Mouse (Mus musculus) induced T-regulatory cell, adult 2 months (primary cell): ENCODE measurements at regions not wholly inside any gene's neighbourhood (a gene's known extent, or its start where the extent isn't known, plus 50 kb on each side); places are given as distances from the start of the nearest gene placed in this dataset.
"Not testable (repeated sequence)": the region's sequence is repeated elsewhere in the genome, so short reads cannot be mapped to it uniquely, and the experiment has no call there.

Experiments
- DNase-seq: peaks from one replicate; pipeline ENCODE4 v3.0.0-alpha.2; 2012; ENCODE audit warnings: low read depth

- DNase-seq = no peak
Observed at GRCm38 (mm10) chr5:18502831-18503230, 142.7 kb upstream of the Gnai1 start.

- DNase-seq = no peak
Observed at GRCm38 (mm10) chr5:18494305-18494704, 134.2 kb upstream of the Gnai1 start.

GRCm38 (mm10) chr5:18489709-18490108 lies 129.6 kb upstream of the Gnai1 start:
- DNase-seq = no peak

- no peak for DNase-seq
Observed at GRCm38 (mm10) chr5:18487076-18487772, 127.1 kb upstream of the Gnai1 start.

- DNase-seq = no peak
Observed at GRCm38 (mm10) chr5:18484376-18484775, 124.2 kb upstream of the Gnai1 start.

GRCm38 (mm10) chr5:18478420-18478819 lies 118.3 kb upstream of the Gnai1 start:
- no peak for DNase-seq

GRCm38 (mm10) chr5:18477372-18478017 lies 117.3 kb upstream of the Gnai1 start:
- no peak for DNase-seq

- peak; percentile 3 for DNase-seq
Observed at GRCm38 (mm10) chr5:18472114-18472513, 112.0 kb upstream of the Gnai1 start.

GRCm38 (mm10) chr5:18457771-18458170 lies 97.6 kb upstream of the Gnai1 start:
- no peak for DNase-seq

- no peak for DNase-seq
Observed at GRCm38 (mm10) chr5:18456196-18456595, 96.0 kb upstream of the Gnai1 start.

GRCm38 (mm10) chr5:18452871-18453757 lies 93.0 kb upstream of the Gnai1 start:
- DNase-seq = not testable (repeated sequence)

GRCm38 (mm10) chr5:18449261-18449660 lies 89.1 kb upstream of the Gnai1 start:
- no peak for DNase-seq

- DNase-seq = no peak
Observed at GRCm38 (mm10) chr5:18448330-18448670, 88.1 kb upstream of the Gnai1 start.

- no peak for DNase-seq
Observed at GRCm38 (mm10) chr5:18447665-18448329, 87.6 kb upstream of the Gnai1 start.

- DNase-seq = peak; percentile 9
Observed at GRCm38 (mm10) chr5:18445969-18446368, 85.8 kb upstream of the Gnai1 start.

- no peak for DNase-seq
Observed at GRCm38 (mm10) chr5:18439986-18440385, 79.8 kb upstream of the Gnai1 start.

- DNase-seq = no peak
Observed at GRCm38 (mm10) chr5:18439281-18439680, 79.1 kb upstream of the Gnai1 start.

GRCm38 (mm10) chr5:18436099-18436748 lies 76.1 kb upstream of the Gnai1 start:
- no peak for DNase-seq

- no peak for DNase-seq
Observed at GRCm38 (mm10) chr5:18434245-18434644, 74.1 kb upstream of the Gnai1 start.

GRCm38 (mm10) chr5:18433287-18433686 lies 73.1 kb upstream of the Gnai1 start:
- DNase-seq = no peak

GRCm38 (mm10) chr5:18425098-18425497 lies 64.9 kb upstream of the Gnai1 start:
- DNase-seq = no peak

- DNase-seq = no peak
Observed at GRCm38 (mm10) chr5:18414892-18415291, 54.7 kb upstream of the Gnai1 start.
